Mouse (Mus musculus): ENCODE measurements at regions not wholly inside any gene's neighbourhood (a gene's known extent, or its start where the extent isn't known, plus 50 kb on each side); places are given as distances from the start of the nearest gene placed in this dataset.

DNA sequence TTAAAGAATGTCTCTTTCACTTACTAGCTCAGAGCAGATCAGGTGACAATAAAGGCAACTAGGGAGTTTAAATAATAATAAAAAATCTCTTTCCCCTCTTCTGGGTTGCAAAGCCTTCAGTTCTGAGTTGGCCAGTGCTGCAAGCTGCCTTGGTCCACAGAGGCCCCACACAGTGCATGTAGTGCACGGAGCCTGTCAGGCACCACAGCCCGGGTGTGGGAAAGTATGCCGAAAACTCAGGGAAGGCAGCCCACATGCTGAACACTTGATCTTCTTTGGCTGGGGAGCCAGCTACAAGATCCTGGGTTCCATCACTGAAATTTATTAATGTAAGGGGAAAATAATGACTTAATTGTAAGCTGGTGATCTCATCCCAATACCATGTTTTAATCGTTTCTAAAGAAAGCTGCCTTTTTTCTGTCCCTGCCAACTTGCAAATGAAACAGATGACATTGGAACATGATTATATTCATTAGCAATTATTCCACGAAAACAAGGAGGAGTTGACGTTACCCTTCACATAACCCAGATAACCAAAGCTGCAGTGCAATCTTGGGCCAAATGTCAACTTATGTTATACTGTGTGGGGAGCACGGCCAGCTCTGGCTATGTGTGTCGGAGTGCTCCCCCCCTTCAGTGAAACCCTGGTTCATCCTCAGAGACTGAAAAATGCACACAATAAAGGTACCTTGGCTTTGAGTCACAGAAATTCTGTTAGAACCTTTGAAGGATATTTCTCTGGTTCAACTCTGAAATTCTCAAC lies 87.1 kb upstream of the Sash1 start:
- ATAC-seq (ENCODE audit: extremely low read depth, insufficient number of reproducible peaks, low FRiP score, poor library complexity, severe bottlenecking) = no peak

DNA sequence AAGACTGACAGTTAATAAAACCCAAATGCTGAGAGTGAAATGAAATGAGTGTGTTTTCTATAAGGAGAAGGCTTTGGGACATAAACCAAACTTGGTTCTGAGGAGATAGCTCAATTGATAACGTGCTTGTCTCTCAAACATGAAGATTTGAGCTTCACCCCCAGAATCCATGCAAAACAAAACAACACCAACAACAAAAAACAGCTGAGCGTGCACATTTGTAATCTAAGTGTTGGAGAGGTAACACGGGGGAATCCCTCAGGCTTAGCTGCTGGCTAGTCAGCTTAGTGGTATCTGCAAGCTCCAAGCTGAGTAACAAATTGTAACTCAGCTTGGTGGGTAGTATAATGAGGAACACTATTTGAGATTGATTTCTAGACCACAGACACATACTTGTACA lies 84.9 kb upstream of the Sash1 start:
- no peak for ATAC-seq (ENCODE audit: extremely low read depth, insufficient number of reproducible peaks, low FRiP score, poor library complexity, severe bottlenecking)

DNA sequence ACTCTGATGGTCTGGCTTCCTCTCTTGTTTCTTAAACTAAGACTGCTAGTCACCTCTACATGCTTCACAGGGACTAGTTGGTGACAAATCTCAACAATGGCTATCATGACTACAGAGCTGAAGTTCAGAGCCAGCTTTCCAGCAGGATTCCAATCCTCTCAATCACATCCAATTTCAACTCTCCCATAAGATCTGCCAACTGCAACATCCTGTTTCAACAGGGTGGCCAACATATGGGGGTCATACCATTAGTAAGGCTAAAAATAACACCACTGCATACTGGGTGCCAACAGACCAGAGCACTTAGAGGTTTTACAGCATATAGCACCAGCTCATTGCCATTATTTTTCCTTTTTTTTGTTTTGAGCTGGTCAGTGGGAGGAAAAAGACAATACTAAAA lies 83.7 kb upstream of the Sash1 start:
- no peak for ATAC-seq (ENCODE audit: extremely low read depth, insufficient number of reproducible peaks, low FRiP score, poor library complexity, severe bottlenecking)

DNA sequence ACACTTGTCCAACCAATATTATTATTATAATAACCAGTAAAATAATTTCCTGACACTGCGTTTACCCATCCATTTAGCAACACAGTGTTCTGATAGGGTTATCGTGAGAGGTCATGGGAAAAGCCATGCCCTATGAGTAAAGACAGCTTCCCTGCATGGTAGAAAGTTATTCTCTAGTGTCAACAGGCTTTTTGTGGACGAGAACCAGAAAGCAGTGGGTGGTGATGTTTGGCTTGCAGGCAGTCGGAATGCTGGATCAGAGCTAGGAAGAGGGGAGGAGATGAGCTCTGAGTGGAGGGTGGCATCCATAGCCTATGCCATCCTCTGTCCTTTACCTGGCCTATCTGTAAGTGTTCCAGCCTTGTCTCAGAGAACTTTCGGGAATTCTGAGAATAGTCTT lies 83.1 kb upstream of the Sash1 start:
- ATAC-seq (ENCODE audit: extremely low read depth, insufficient number of reproducible peaks, low FRiP score, poor library complexity, severe bottlenecking) = no peak

DNA sequence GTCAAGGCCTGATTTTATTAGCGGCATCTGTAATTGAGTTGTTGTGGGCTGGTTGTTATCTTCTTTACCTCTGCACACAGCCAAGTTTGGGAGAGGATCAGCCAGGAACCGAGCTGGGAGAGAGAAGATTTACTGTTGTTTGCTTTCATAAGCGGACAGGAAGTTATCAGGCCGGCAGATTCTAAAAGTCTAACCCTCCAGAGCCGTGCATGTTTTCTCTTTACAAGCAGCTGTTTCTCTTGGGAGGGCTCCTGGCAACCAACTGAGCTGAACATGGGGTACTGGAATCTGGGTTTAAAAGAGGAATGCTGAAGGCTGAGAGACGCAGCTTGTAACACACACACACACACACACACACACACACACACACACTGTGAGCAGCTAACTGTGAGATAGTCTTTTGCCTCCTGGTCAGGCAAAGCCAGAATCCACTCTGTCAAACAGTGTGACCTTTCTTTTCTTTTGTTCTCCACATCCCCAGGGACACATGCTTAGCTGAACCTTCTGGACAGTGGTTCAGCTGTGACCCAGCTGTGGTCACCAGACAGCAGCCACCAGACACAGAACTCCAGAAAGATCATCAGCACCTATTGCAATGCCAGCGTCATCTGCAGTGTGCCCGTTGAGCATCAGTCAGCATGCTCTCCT lies 82.5 kb upstream of the Sash1 start:
- no peak for ATAC-seq (ENCODE audit: extremely low read depth, insufficient number of reproducible peaks, low FRiP score, poor library complexity, severe bottlenecking)

DNA sequence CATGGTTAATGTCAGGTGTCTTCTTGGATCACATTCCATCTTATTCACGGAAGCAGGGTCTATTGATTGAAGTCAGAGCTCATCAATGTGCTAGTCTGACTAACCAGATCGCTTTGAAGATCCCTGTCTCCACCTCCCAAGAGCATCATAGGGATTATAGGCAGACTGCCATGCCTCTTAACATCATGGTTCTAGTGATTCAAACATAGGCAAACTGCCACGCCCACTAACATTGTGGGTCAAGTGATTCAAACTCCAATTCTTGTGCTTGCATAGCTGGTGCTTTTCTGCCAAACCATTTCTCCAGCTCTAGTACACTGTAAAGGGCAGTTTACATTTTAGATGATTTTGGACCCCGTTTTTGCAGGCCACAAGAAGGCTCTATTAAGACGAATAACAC lies 77.1 kb upstream of the Sash1 start:
- no peak for ATAC-seq (ENCODE audit: extremely low read depth, insufficient number of reproducible peaks, low FRiP score, poor library complexity, severe bottlenecking)

DNA sequence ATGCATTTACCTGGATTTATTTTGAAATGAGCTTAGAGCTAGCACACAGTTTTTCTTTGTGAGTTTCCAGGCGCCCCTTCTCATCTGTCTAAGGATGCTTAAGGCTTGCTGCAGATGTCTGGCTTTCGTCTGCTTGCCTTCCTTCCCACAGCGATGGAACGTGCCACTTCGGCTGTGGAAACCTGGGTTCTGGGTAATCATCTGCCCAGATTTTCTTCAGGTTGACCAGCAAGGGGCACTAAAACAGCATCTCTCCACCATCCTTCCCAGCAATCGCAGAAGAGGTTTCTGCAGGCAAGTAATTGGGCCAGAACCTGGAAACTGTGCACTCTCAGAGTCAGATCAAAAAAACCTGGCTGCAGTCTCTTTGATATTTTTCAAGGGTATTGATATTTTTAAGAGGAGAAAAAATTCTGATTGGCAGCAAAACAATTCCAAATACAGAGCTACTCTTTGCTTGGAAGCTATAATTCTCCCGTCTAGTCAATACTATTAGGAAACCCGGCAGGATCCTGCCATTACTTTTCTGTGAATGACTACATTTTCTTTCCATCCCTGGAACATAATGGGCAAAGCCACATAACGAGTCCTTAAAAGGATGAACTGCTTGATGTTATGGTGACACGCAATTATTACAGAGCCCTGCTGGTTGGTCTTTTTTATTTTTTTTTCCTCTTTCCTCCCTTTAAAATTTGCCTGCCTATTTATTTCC lies 75.2 kb upstream of the Sash1 start:
- no peak for ATAC-seq (ENCODE audit: extremely low read depth, insufficient number of reproducible peaks, low FRiP score, poor library complexity, severe bottlenecking)

DNA sequence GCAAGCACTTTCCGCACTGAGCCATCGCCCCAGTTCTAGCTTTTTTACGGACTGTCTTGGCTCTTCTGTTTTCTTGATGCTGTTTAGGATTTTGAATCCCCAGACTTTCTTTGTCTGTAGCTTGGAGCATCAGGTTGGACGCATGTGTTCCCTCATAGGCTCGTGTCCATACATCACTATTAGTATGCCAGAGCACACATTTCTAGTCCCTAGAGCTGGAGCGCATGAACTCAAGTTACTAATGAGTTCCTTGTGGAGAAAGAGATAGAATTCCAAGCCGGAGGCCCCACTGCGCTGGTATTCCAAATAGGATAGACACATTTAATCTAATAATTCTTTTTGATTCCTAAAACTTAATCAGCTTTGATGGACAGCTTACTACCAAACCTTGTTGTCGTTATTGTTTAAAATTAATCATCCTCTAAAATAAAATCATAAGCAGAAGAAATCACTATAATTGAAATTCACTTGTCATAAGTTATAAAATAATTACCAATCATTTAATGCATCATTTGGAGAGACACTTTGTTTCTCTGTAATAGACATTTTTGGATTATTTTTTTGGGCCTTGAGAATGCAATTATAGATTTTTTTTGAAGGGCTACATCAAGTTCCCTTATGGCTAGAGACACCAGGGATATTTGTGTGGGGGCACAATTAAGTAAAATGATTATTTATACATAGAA lies 74.5 kb upstream of the Sash1 start:
- no peak for ATAC-seq (ENCODE audit: extremely low read depth, insufficient number of reproducible peaks, low FRiP score, poor library complexity, severe bottlenecking)

DNA sequence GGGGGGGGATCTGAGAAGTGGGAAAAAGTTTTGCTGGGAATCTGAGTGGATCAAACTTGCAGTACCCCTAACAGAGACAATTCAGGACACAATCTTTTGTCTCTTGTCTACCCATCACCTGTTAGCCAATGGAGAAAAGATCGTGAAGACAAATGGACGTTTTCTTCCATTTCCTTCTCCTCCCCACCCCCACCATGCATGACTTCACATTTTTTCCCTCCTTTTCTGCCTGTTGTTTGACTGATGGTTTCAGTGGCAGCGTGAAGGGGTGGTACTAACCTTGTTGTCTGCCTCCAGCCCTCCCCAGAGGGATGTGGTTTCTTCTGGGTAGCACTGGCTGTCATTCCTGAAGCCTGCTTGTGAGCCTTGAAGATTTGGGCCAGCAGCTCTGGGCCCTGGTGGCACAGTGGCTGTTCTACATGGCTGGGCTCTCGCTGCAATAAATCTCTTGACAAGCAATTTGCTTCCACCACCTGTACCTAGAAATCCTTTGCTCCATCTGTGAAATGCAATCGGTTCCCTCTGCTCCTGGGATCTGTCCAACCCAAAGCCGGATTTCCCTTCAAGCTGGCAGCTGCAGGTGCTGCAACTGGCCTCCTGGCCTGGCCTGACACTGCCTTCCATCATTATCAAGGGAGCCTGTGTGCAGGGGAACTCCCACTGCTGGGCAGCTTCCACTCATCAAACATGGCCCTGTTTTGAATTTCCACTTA lies 69.8 kb upstream of the Sash1 start:
- peak; percentile 30; the same call in 1 of the 2 replicates for ATAC-seq (ENCODE audit: extremely low read depth, insufficient number of reproducible peaks, low FRiP score, poor library complexity, severe bottlenecking)

DNA sequence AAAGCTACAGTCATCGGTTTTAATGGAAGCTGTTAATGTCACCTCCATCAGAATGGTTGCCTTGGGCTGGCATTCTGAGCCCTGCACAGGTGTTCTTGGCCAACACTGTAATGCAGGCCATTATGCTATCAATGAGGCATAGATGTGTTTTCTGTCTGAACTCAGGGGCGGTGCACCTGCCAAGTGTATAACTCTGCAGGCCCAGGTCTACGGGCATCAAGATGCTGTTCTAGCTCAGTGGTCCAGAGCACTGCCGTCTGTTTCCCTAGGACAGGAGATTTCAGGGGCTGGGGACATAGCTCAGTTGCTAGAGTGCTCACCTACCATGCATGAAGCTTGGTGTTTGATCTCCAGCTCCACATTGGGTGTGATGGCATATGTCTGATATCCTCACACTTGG lies 68.1 kb upstream of the Sash1 start:
- ATAC-seq (ENCODE audit: extremely low read depth, insufficient number of reproducible peaks, low FRiP score, poor library complexity, severe bottlenecking) = no peak

DNA sequence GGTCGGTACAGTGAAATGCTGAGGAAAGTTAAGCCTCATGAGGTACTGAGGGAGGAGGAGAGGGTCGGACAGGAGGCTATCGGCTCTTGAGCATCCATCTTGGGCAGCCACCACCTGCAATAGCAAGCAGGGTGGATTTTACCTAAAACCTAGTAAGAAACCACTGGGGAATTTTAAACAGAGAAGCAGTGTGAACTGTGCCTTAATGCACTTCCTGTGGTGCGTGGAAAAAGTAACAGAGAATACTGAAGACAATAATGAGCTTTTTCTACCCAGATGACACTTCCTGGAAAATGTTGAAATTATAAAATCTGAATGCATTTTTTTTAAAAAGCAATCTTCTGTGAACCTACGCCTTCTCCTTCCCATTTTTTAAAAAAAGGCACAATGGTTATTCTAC lies 67.1 kb upstream of the Sash1 start:
- ATAC-seq (ENCODE audit: extremely low read depth, insufficient number of reproducible peaks, low FRiP score, poor library complexity, severe bottlenecking) = peak; percentile 40; the same call in 1 of the 2 replicates

DNA sequence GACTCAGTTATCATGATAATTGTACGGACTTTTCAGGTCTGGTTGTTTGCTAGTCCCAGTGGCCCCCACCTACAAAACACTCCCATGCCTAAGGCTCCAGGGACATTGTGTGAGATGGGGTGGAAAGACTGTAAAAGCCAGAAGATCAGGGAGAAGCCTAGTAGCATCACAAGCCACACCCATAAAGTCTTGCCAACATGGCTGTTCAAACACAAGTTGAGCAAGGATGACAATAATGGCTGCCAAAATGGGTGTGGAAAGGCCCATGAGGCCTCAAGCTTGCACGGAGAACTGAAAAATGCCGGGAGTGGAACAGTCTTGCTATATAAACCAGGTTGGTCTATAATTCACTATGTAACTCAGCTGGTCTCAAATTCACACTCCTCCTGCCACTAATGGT lies 66.1 kb upstream of the Sash1 start:
- no peak for ATAC-seq (ENCODE audit: extremely low read depth, insufficient number of reproducible peaks, low FRiP score, poor library complexity, severe bottlenecking)

DNA sequence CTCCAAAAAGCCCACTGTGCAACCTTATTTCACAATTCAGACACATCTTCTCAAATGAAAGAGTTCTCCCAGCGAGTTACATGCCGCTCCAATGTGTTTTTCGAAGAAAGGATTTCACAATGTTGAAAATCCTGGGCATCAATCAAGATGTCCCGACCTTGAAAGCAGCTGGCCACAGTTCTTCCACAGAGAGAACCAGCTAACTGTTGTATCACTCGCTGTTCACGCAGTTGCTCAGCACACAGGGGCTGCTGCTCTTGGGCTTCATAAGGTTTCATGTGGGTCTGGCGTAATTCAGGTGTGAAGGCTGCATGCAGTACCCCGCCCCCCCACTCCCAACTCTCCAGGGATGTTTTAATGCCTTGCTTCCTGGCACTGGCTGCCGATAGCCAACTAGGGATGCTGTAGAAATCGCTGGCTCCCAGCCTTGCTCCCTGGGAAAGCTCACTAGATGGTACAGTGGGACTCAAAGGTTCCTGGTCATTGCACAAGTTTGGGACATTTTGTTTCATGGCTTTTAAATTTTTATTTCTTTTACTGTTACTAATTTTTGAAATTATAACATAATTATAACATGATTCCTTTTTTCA lies 65.5 kb upstream of the Sash1 start:
- no peak for ATAC-seq (ENCODE audit: extremely low read depth, insufficient number of reproducible peaks, low FRiP score, poor library complexity, severe bottlenecking)

DNA sequence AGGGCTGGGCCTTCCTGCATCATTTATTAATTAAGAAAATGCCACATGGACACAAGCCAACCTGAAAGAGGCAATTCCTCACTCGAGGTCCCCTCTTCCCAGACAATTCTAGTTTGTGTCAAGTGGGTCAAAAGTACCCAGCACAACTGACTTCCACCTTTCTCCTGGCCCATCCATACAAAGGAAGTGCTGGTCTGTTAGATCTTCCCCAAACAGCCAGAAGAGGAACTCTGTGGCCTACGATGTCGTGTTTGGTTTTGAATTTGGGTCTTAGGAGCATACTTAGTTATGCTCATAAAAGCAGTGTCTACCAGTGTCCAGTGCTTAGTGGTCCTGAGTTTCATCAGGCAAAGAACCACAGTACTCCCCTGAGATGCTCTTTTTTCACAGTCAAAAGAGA lies 62.4 kb upstream of the Sash1 start:
- no peak for ATAC-seq (ENCODE audit: extremely low read depth, insufficient number of reproducible peaks, low FRiP score, poor library complexity, severe bottlenecking)

DNA sequence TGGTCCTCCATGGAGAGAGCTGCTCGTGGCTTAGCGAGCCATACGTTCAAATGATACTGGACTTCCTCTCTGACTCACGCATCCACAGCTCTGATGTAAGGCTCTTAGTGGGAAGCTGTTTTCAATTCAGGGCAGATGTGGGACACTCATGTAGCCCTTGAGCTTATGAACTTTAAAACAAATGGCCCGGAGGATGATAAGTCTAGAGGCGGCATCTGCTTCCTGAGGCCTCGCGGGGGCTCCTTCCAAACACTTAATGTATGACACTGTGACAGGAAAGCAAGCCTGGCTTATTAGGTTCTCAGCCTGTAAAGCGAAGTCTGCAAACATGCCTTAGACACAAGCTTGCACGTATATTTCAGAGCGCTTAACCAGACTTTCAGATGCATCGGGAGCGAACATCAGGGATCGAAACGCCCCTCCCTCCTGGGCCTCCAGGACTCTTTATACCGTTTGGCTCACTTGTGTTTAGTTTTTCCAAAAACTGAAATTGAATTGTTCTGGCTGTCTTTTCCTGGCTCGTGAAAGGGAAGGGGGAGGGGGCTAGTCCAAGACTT lies 59.4 kb upstream of the Sash1 start:
- no peak for ATAC-seq (ENCODE audit: extremely low read depth, insufficient number of reproducible peaks, low FRiP score, poor library complexity, severe bottlenecking)

DNA sequence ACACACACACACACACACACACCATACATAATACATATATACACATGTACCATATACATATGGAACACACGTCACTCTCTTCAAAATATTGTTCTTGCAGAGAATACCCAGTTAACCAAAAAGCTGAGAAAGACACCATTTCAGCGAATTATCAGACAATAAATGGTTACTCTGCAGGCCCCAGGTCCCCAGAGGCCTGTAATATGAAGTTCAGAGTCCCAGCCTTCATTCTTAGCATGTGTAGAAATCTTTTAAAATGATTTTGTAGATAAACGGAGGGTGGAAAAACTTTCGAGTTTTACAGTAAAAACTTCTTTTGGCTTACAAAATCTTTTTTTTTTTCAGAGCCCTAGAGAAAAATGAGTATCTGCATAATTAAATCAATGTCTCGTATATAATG lies 58.7 kb upstream of the Sash1 start:
- ATAC-seq (ENCODE audit: extremely low read depth, insufficient number of reproducible peaks, low FRiP score, poor library complexity, severe bottlenecking) = no peak

DNA sequence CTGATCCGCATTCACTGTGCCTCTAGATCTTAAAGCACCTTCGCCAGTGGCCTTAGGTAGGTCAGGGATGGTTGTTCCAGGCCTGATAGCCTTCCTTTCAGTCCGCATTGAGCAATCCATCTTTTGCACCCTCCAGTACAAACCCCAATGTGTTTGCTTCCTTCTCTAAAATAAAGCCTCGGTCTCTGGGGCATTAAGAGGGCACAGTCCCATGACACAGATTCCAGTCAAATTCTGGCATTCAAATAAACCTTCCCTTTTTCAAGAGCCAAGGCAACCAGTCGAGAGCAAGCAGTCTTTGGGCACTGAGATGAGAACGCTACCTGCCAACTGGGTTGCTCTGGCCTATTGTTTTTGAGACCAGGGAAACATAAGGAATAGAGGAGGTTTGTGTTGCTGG lies 57.8 kb upstream of the Sash1 start:
- ATAC-seq (ENCODE audit: extremely low read depth, insufficient number of reproducible peaks, low FRiP score, poor library complexity, severe bottlenecking) = no peak

DNA sequence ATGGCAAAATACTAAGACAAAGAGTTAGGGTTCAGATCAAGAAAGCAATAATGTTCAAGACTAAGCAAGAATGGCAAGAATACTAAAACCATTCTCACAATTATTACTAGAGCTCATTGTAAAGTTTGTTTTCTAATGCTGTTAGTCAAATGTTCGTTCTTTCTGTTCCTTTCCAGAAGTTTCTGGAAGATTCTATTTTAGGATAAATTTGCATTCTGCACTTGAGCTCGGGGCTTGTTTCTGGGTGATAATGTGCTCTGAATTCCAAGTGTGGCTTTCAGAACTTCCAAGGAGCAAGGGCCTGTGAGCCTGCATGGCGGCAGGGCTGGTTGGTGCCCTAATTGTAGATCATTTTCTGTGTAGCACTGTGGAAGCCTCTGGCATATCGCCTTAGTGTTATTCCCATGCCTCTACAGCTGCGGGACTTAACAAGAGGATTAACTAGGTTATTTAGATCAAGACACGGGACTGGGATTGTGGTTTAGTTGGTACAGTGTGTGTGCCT lies 57.1 kb upstream of the Sash1 start:
- ATAC-seq (ENCODE audit: extremely low read depth, insufficient number of reproducible peaks, low FRiP score, poor library complexity, severe bottlenecking) = no peak
